Mouse (Mus musculus): Measurements from ENCODE around the gene Gm20388. TPM values are rescaled to one million over a fixed set of nuclear protein-coding genes. Genes with fewer than 3 reads are reported as not detected.

The Gm20388 gene
- total RNA-seq, 1 experiment from 2014 or later = 0.50 TPM

DNA sequence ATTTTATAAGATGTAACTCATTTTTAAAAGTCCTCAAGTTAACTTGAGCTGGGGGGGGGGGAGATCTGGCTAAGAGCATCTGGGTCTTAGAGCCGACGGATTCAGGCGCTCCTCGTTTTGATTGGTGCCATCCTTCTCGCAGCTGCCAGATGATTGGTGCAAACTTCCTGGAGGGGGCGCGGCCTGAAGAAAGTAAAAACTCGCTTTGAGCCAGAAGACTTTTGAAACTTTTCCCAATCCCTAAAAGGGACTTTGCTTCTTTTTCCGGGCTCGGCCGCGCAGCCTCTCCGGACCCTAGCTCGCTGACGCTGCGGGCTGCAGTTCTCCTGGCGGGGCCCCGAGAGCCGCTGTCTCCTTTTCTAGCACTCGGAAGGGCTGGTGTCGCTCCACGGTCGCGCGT lies 1205.3 kb downstream of the Gm20388 start, which contains the start of gene Foxc2:
Gene Foxc2 (plus strand): TSS at position 224 of the 400 bp plus-strand sequence.

DNA sequence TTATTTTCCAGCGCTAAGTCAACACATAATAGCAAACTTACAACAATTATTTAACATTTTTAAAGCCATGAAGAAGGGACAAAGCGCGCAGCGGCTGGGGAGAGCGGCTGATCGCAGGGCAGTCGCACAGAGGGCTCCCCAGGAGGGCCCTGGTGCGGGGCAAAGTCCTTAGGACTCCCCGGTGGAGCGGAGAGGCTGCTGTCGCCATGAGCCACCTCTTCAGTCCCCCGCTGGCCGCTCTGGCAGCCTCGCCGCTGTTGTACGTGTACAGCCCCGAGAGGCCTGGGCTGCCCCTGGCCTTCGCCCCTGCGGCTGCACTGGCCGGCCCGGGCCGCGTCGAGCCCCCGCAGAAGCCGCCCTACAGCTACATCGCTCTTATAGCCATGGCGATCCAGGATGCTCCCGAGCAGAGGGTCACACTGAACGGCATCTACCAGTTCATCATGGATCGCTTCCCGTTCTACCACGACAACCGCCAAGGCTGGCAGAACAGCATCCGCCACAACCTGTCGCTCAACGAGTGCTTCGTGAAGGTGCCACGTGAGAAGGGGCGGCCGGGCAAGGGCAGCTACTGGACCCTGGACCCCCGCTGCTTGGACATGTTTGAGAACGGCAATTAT lies 1217.2 kb downstream of the Gm20388 start, which contains the start of gene Foxl1:
Gene Foxl1 (plus strand): TSS at position 185 of the 620 bp plus-strand sequence.

DNA sequence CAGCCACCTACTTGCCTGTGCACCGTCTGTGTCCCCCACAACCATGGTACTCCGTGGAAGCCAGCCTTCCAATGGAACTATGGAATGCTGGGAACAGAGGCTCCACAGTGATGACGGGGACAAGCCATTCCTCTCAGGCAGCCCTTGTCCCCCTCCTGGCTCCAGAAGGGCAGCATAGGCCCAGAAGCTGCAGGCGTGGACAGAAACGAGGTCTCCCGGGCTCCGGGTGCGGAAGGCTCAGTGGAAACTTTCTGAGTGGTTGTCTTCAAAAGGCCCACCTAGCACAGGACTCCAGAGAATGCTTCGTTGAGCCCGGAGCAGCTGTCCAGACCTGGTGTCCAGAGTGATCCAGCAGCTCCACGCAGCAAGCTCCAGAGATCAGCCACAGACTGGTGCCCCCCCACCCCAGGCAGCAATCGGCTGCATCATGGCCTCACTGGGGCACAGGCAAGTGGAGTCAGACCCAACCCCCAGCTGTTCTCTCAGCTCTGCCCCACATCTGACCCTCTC lies 1633.7 kb downstream of the Gm20388 start, which contains the start of gene 1700018B08Rik:
Gene 1700018B08Rik (minus strand): TSS at position 45 of the 510 bp plus-strand sequence.

DNA sequence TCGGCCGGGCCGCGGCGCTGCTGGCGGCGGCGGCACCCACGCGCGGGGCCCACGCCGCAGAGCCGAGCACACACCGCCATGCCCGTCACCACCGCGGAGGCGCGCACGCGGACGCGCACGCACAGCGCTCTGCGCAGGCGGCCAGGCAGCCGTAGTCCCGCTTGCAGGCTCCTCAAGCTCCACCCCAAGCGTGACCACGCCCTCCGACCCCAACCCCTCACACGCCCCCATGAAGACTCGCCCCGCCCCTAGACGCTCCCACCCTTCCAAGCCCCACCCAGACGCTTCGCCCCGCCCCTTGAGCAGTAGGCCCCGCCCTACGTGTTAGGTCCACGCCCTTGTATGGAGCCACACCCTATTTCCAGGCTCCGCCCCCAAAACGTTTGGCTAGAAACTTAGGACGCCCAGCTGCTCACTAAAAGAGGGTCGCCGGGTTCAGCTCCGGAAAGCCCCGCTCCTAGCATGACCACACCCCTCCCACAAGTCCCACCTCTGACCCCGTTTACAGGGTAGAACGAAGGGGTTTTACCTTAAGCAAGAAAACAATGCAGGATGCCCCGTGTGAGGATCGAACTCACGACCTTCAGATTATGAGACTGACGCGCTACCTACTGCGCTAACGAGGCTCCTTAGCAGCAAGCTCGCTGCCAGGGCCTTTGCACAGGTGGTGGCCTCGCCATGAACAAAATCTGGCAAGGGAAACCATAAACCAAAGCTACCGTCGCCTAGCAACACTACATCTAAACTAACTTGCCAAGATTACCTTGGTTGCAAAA lies 1668.2 kb downstream of the Gm20388 start, which contains the start of gene Fbxo31:
Gene Fbxo31 (minus strand): TSS at position 131 of the 776 bp plus-strand sequence.

DNA sequence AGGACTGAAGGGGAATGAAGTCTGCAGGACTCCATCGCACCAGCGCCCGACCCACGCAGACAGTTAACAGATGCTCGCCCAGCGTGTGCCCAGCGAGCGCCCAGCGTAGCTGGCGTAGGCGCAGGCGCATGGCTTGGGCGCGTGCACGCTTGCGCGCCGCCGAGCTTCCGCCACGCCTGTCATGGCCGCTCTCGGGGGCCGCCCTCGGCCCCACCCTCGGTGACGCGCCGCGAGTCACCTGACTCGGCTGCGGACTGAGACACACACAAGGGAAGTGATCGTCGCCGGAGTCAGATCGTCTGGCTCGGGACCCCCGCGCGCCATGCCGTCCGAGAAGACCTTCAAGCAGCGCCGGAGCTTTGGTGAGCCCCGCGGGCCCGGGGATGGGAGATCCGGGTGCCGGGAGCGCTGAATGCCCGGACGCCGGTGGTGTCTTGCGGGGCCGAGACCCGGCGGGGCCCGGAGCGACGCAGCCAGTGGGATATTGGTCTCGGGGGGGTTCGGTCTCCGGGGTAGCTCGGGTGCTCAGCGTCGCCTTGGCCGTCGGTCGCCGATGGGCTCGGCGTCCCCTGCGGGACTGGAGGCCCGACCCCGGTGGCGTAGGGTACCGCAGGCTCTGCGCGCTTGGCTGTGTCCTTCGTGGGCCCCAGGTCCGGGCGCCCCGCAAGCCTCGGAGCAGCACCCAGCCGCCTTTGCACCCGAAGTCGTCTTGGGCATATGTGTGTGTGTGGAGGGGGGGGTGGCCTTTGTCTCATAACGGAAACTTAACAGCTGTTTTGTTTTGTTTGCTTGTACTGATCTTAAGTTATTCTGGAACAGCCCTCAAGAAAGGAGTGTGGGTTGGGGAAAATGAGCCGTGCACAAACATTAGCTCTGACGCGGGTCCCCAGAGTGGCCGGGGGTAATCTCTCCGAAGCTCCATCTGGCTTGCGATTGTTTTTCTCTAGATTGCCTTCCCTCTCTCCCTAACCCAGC lies 1679.8 kb downstream of the Gm20388 start, which contains the start of gene Map1lc3b:
Gene Map1lc3b (plus strand): TSS at position 159 of the 975 bp plus-strand sequence.

DNA sequence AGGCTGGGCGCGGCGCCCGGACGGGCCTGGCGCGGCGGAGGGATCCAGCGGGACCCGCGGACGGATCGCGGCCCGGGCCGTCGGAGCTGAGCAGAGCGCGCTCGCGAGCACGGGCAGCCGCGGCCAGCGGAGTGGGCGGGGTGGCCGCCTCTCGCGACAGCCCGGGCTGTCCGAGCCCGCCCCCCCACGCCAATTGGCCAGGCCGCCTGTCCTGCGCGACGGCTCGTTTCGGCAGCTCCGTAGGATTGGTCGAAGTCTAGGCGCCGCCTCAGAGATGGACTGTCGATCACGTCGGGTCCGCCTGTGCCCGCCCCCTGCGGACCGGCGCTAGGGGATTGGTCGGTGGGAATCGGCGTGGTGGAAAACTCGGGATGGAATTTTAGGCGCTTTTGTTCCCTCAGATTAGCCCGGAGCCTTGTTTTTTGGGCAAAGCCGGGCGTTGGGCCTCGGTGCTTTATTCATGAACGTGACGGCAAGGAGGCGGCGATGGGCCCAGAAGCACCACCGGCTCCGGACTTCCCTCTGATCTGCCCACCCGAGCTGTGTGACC lies 1742.2 kb downstream of the Gm20388 start, which contains the start of gene Zcchc14:
Gene Zcchc14 (minus strand): TSS at position 128 of the 550 bp plus-strand sequence.

DNA sequence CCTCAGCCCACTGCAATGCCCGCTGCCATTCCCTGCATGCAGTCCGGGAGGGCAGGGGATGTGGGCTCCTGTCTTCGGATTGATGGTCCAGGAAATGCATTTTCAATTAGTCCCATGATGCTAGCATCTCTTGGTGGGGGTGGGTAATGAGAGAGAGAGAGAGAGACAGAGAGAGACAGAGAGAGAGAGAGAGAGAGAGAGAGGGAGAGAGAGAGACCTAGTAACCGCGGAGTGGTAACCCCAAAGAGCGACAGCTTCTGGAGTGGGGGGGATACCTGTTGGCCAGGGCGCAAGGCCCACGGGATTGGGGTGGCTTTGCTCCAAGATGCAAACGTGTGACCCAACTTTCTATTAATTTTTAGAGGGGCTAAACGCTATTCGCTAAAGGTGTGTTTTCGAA lies 1818.7 kb downstream of the Gm20388 start, which contains the start of gene Jph3:
Gene Jph3 (plus strand): TSS at position 301 of the 400 bp plus-strand sequence.

DNA sequence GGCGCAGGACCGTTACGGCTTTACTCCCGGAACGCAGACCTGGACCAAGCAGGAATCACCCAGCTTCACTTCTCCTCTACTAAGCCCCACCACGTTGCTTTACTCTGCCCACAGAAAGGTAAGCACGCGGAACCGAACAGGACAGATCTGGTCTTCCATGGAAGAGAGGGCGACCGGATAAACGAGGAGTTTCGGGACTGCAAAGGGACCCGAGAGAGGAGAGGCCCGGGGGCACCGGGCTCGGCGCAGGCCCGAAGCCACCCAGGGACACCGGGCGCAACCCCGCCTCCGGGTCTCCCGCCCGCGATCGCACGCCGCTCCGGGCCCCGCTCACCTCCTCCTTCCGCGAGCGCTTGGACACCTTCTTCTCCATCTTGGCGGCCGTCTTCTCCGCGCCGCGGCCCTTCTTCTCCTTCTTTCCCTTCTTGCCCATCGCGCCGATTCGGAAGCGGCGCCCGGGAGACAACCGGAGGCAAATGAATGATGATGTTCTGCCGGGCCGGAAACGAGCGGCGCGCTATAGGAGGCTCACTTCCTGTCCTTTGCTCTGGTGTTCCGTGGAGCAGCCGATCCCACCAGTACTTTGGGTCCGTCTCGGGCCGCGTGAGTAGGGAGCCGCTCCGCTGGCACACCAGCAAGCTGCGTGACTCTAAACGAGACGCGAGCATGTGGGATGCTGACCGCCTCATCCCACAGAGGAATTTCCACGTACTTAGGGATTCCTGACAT lies 1918.6 kb downstream of the Gm20388 start, which contains the start of gene Klhdc4:
Gene Klhdc4 (minus strand): TSS at position 522 of the 729 bp plus-strand sequence.

DNA sequence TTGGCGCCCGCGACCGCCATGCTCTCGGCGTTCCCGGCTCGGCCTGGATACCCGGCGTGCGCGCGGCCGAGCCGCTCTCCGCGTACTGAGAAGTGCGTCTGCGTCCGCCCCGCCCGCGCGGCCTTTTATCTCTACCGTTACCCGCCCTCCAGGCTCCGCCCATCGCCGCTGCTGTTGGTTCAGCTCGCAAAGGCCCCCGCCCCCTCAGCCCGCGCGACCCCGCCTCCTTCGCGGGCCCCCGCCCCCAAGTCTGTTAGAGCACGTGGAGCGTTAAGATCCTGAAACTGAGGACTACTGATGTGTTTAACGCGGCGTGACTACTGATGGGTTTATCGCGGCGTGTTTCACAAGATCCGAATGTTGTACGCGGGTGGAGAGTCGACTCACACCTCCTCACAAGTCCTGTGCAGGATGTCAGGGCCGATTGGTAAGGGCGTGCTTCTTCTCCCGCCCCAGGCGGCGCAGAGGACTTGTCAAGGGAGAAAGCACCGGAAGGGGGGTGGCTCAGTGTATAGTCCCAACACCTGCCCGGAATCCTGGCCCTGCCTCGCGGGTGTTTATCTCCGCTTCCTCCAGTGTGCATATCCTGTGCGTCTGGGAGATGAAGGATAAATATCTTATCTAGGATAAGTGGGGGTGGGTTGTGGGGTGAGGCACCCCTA lies 1997.1 kb downstream of the Gm20388 start, which contains the start of gene Slc7a5:
Gene Slc7a5 (minus strand): TSS at position 108 of the 662 bp plus-strand sequence.

DNA sequence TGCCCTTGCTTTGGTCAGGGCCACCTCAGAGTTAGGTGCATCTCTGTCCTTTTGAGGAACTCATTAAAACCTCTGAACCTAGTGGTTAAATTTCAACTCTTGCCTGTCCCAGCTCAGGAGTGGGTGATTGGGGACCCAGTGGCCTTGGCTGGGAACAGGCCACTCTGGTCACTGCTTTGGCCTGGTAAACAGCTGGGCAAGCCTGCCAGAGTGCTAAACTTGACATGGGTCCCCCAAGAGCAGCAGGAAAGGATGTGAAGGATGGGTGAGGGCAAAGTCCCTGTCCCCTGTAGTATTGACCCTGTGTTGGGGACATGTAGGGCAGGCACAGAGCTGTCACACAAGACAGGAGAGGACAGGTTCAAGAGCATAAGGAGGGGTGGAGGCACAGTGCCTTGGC lies 2034.2 kb downstream of the Gm20388 start, which contains the start of gene Car5a:
Gene Car5a (minus strand): TSS at position 74 of the 400 bp plus-strand sequence.

DNA sequence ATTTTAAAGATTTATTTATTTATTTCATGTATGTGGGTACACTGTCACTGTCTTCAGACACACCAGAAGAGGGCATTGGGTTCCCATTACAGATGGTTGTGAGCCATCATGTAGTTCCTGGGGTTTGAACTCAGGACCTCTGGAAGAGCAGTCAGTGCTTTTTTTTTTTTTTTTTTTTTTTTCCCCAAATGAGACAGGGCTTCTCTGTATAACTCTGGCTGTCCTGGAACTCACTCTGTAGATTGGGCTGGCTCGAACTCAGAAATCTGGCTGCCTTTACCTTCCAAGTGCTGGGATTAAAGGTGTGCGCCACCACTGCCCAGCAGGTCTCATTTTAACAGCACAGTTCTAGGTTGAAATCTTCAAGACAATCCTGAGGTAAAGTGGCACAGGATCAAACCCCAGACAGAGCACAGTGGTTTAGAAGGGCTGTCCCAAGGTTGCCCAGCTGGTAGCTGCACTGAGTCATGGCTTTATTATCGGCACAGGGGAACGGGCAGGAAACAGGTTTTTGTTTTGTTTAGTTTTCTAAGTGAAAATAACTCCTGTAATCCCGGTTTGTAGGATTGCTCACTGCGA lies 2038.7 kb downstream of the Gm20388 start, which contains the start of gene Banp:
Gene Banp (plus strand): TSS at position 529 of the 579 bp plus-strand sequence.

DNA sequence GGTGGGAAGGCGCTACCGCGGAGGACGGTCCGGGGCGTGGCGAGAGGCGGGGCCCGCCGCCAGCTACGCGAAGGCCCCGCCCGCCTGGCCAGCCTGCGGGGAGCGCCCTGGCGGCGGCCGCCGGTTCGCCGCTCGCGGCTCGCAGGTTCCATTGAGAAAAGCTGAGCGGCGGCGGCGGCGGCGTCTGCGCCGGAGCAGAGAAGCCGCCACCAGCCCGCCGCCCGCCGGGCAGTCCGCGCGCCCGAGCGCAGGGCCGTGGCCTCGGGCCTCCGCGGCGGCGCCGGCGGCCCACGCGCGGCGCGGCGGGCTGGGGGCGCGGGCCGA lies 2371.4 kb downstream of the Gm20388 start, which contains the start of gene Zfpm1:
Gene Zfpm1 (plus strand): TSS at position 107 of the 324 bp plus-strand sequence.

DNA sequence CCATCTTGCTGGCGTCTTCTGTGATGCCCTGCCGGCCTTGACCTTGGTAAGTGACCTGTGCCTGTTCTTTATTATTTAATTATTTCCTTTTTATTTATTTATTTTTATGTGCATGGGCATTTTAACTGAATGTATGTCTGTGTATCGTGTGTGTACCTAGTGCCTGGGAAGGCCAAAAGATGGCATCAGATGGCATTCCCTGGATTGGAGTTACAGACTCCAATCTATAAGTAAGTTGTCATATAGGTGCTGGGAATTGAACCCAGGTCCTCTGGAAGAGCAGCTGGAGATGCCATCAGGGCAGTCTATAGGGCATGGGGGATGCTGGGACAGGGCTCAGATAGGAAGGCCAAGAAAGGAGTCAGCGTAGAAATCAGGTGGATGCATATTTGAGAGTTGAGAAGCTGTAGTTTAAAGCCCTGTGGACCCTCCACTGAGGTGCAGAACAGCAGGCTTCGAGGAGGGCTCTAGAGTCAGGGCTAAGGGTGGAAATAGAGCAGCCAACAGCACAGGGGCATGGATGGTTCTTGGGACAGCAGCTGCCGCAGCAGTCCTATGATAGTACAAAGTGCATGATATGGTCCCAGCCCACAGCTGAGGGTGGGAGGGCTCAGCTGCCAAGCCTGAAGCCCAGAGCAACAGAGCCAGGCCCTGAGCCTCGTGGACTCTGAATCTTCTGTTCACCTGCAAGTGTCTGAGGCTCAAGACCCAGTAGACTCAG lies 2450.2 kb downstream of the Gm20388 start, which contains the start of gene Trhr2:
Gene Trhr2 (minus strand): TSS at position 51 of the 721 bp plus-strand sequence.

DNA sequence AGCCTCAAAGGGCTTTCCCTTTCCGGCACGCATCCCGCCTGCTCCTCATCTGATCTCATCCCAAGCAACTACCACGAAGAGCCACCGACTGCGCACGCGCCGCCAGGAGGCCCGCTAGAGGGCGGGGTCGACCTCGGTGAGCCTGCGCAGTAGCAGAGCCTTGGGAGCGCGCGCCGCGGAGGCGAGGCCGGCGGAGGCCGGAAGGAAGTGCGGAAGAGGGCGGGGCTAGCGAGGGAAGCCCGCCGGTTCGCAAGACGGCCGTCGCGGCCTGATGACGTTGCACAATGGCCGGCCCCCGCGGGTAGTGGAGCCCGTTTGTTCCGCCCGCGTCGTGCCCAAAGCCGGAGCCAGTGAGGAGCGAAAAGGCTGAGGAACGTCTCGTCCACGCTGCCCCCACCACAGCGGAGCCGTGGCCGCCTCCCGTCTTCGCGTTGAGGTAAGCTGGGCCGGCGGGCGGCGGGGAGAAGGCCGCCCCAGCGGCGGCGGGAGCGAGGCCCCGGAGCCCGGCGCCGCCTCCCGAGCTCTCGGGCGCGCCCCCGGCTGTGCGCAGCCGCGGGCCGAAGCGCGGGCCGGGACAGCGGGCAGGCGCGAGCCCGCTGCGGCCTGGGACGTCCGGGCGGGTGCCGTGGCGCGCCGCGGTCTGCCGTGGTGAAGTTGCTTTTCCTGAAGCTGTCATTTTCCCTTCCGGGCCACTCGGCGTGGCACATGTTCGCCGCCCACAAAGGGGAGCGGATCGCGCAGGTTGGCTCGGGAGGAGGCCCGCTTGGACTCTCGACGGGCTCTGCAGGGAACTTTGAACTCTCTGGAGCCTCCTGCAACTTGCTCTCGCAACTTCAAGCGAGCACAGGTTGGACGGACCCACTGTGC lies 2466.0 kb downstream of the Gm20388 start, which contains the start of gene Zc3h18:
Gene Zc3h18 (plus strand): TSS at position 245 of the 867 bp plus-strand sequence.

DNA sequence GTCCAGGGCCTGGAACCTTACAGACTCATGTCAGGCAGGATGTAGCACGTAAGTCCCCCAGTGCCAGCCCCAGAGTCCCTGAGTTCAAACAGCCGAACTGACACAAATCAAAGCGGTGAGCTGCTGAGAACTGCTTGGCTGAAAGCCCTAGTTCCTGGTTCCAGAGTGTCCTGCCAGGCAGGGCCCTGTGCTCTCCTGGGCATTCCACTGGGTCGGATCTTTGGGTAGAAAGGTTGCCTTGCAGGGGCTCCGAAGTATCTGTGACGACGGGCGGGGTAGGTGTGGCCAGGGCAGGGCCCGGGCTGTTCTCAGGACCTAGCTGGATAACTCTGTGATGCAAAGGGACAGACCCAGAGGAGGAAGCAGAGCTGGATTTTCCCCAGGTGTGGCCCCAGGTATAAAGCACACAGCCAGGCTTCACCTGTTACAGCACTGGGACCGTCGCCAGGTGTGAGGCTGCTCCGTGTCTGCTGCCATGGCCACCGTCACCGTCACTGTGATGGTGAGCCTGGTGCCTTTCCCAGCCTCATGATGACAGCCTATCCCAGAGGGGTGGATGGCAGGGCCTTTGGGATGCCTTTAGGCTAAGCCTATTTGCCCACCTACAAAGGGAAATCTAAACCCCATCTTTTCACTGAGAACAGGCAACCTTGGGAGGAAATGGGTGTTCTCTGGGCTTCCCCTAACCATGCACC lies 2510.9 kb downstream of the Gm20388 start, which contains the start of gene Il17c:
Gene Il17c (plus strand): TSS at position 645 of the 695 bp plus-strand sequence.

DNA sequence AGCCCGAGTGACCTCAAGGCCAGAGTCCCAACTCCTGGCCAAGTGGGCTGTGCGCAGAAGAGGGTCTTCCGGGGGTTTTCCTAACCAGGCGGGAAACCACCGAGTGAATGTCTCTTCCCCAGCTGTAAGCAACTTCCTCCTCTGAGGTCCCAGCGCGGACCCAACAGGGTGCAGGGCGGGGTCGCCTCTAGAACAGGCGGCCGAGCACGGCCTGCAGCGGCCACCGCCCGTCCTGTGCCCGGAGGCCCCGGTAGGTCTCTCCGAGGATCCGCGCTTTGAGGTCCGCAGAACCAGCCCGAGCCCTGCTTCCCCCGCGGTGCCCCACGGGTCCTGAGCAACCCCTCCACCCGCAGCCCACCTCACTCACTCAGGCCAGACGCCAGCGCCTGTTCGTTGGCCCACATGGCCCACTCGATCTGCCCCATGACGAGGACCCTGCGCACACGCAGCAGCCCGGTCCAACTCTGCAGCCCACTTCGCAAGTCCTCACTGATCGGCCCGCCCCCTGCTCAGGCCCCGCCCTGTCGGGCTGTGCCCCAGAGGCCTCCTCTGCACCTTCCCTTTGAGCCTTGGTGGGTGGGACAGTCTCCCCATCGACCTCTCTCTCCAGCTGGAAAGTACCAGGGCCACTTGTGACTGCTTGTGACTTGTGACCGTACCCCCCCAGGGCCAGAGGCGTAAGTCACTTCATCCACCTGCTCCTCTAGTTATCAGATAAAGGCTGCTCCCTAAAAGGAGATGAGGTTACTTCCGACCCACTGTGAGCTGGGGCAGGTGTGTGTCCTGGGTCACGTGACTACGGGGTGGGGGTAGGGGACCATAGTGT lies 2522.0 kb downstream of the Gm20388 start, which contains the start of gene Cyba:
Gene Cyba (minus strand): TSS at position 488 of the 826 bp plus-strand sequence.

Measured in B cell, adult 62 days (primary cell).